In the genomic region with DNA sequence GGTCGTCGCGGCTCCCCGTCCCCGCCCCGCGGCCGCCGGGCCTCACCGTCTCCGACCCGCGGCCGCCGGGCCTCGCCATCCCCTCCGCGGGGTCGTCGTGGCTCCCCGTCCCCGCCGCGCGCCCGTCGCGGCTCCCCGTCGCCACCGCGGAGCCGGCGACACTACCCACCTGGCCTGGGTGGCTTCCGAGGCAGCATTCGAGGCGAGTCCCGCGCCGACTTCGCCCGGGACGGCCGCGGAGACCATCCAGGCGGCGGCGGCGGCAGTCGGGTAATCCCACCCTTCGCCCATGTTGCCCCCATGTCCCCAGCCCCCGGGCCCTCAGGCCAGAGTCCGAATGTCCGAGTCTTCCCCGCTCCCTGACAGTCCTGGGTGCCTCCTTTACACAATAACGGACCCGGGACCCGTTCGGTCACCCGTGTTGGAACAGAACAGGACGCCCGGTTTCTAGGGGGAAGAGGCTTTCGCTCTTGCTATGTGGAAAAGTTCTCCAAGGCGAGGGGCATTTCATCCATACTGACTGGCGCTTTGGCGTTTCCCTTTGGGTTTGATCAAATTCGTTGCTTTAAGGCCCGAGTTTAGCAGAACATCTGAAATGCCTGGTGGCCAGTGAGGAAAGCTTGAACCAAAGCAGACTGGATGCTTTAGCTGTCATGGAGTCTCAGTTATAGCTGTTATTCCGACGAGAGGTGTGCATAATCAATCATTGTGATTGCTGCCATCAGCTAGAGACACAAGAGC, we compare ENCODE assay signal across 8 mouse cellular contexts. TPM values are rescaled to one million over a fixed set of nuclear protein-coding genes. Genes with fewer than 3 reads are reported as not detected.
DNase-seq lines count a peak whose midpoint lies in the region; ATAC-seq and TF ChIP-seq lines count a peak whose summit lies in the region.

No protein-coding gene starts in this region.

- TF ChIP-seq CTCF in lung, postnatal 0 days (IDR thresholded peaks at IDR 0.05) = no peak

- DNase-seq in 3134 (ENCODE audit: extremely low read depth, insufficient read length, low spot score) (peak; percentile 48), MN1 (ENCODE audit: low spot score) (peak; percentile 52)
- peak; percentile 38 to 45 for DNase-seq in cerebellum, postnatal 14 days
- peak; percentile 13 for DNase-seq in lung, postnatal 0 days (ENCODE audit: low spot score)
- peak; percentile 30 to 46 for DNase-seq in right cerebral cortex, postnatal 10 days (ENCODE audit: low spot score in 2 of 2)
- peak; percentile 36 for DNase-seq in yolk sac, embryonic 10.5 days (ENCODE audit: low spot score)

- peak overlapping the region; percentile 94 for H3K9ac ChIP-seq in heart, embryonic 11.5 days (ENCODE audit: low read depth, low read length)
- H3K9ac ChIP-seq in kidney, embryonic 16.5 days (replicated peaks; ENCODE audit: low read length) = peak overlapping the region; percentile 97
- peak overlapping the region; percentile 74 for H3K9ac ChIP-seq in lung, postnatal 0 days (replicated peaks; ENCODE audit: low read depth)

- H3K36me3 ChIP-seq in heart, embryonic 11.5 days (ENCODE audit: control insufficient read depth, insufficient read depth, low read length) = peaks cover 3% of the 10 kb centered on the region; the same call in 1 of the 2 replicates
- peaks cover 18% of the 10 kb centered on the region for H3K36me3 ChIP-seq in kidney, embryonic 16.5 days (ENCODE audit: insufficient read depth, low read length)
- peaks cover 3% of the 10 kb centered on the region; the same call in 1 of the 2 replicates for H3K36me3 ChIP-seq in lung, postnatal 0 days (ENCODE audit: insufficient read depth, low read length)

- peaks cover 8% of the 10 kb centered on the region for H3K4me1 ChIP-seq in heart, embryonic 11.5 days (ENCODE audit: control insufficient read depth, insufficient read depth, low read length)
- peaks cover 15% of the 10 kb centered on the region for H3K4me1 ChIP-seq in kidney, embryonic 16.5 days (ENCODE audit: insufficient read depth, low read length)
- H3K4me1 ChIP-seq in lung, postnatal 0 days (ENCODE audit: insufficient read depth, low read depth, low read length) = peaks cover 4% of the 10 kb centered on the region; the same call in 1 of the 2 replicates

- ATAC-seq in heart, embryonic 11.5 days (replicated peaks; ENCODE audit: insufficient number of reproducible peaks, low FRiP score, low TSS enrichment) = no peak
- peak; percentile 10 for ATAC-seq in kidney, embryonic 16.5 days (ENCODE audit: low FRiP score, low TSS enrichment)
- no peak for ATAC-seq in lung, postnatal 0 days

- H3K4me3 ChIP-seq in heart, embryonic 11.5 days (ENCODE audit: low read depth, low read length) = peak overlapping the region; percentile 67
- peak overlapping the region; percentile 89 for H3K4me3 ChIP-seq in kidney, embryonic 16.5 days (ENCODE audit: low read length)
- H3K4me3 ChIP-seq in lung, postnatal 0 days (ENCODE audit: low read depth, low read length) = peak overlapping the region; percentile 88

- under 1% methylated on average over 58 of the region's 70 CpGs for WGBS in heart, embryonic 11.5 days (ENCODE audit: insufficient replicate concordance)
- under 1% methylated on average over 51 of the region's 70 CpGs for WGBS in kidney, embryonic 16.5 days
- under 1% methylated on average over 68 of the region's 70 CpGs for WGBS in lung, postnatal 0 days

- peak overlapping the region; percentile 87 for H3K27ac ChIP-seq in heart, embryonic 11.5 days (ENCODE audit: low read depth, low read length)
- peak overlapping the region; percentile 87 for H3K27ac ChIP-seq in kidney, embryonic 16.5 days (ENCODE audit: low read length)
- H3K27ac ChIP-seq in lung, postnatal 0 days (ENCODE audit: low read length) = peak overlapping the region; percentile 86

- peak overlapping the region; percentile 92 for H3K4me2 ChIP-seq in heart, embryonic 11.5 days
- peak overlapping the region; percentile 94 for H3K4me2 ChIP-seq in kidney, embryonic 16.5 days (replicated peaks; ENCODE audit: low read depth, low read length)
- peak overlapping the region; percentile 97 for H3K4me2 ChIP-seq in lung, postnatal 0 days (replicated peaks; ENCODE audit: low read depth, low read length)

- H3K9me3 ChIP-seq in heart, embryonic 11.5 days (replicated peaks; ENCODE audit: control insufficient read depth, low read length) = no peaks in the 10 kb centered on the region
- no peaks in the 10 kb centered on the region for H3K9me3 ChIP-seq in kidney, embryonic 16.5 days (ENCODE audit: low read length)
- no peaks in the 10 kb centered on the region for H3K9me3 ChIP-seq in lung, postnatal 0 days (ENCODE audit: low read length)

- no peak for TF ChIP-seq EP300 in lung, postnatal 0 days (IDR thresholded peaks at IDR 0.05)

- no peaks in the 10 kb centered on the region for H3K27me3 ChIP-seq in heart, embryonic 11.5 days (ENCODE audit: control insufficient read depth, insufficient read depth, low read length)
- no peaks in the 10 kb centered on the region for H3K27me3 ChIP-seq in kidney, embryonic 16.5 days (ENCODE audit: insufficient read depth, low read length)
- no peaks in the 10 kb centered on the region for H3K27me3 ChIP-seq in lung, postnatal 0 days (replicated peaks; ENCODE audit: insufficient read depth, low read length)

RNA-seq across cellular contexts. Expression of a gene that starts 0.7 kb away (rescaled TPM):
- polyA plus RNA-seq in heart, embryonic 11.5 days (2014; fragmentation: Nextera tagmentation; extraction: Ambion mirVana) = 6.1 and 8.2 TPM in 2 replicates
- polyA plus RNA-seq in kidney, embryonic 16.5 days (2015; fragmentation: Nextera tagmentation; extraction: Ambion mirVana) = 5.0 and 6.1 TPM in 2 replicates
- 5.8 and 6.3 TPM in 2 replicates for polyA plus RNA-seq in lung, postnatal 0 days (2015; fragmentation: Nextera tagmentation; extraction: Ambion mirVana)

RNA-seq across cellular contexts. Expression of a gene that starts 44.5 kb away (rescaled TPM):
- polyA plus RNA-seq in heart, embryonic 11.5 days (2014; fragmentation: Nextera tagmentation; extraction: Ambion mirVana) = 0.39 and 0.97 TPM in 2 replicates
- polyA plus RNA-seq in kidney, embryonic 16.5 days (2015; fragmentation: Nextera tagmentation; extraction: Ambion mirVana) = 0.54 and 0.68 TPM in 2 replicates
- 0.76 and 0.81 TPM in 2 replicates for polyA plus RNA-seq in lung, postnatal 0 days (2015; fragmentation: Nextera tagmentation; extraction: Ambion mirVana)

RNA-seq across cellular contexts. Expression of a gene that starts 54.0 kb away (rescaled TPM):
- polyA plus RNA-seq in heart, embryonic 11.5 days (2014; fragmentation: Nextera tagmentation; extraction: Ambion mirVana) = 0.20 TPM in 1 of 2 replicates, not detected in the other
- polyA plus RNA-seq in kidney, embryonic 16.5 days (2015; fragmentation: Nextera tagmentation; extraction: Ambion mirVana) = 0.15 and 0.32 TPM in 2 replicates
- polyA plus RNA-seq in lung, postnatal 0 days (2015; fragmentation: Nextera tagmentation; extraction: Ambion mirVana) = not detected in 2 replicates

RNA-seq across cellular contexts. Expression of a gene that starts 56.1 kb away (rescaled TPM):
- 3.4 and 4.3 TPM in 2 replicates for polyA plus RNA-seq in heart, embryonic 11.5 days (2014; fragmentation: Nextera tagmentation; extraction: Ambion mirVana)
- 6.9 and 7.3 TPM in 2 replicates for polyA plus RNA-seq in kidney, embryonic 16.5 days (2015; fragmentation: Nextera tagmentation; extraction: Ambion mirVana)
- polyA plus RNA-seq in lung, postnatal 0 days (2015; fragmentation: Nextera tagmentation; extraction: Ambion mirVana) = 3.4 and 3.8 TPM in 2 replicates
